Mouse (Mus musculus): ENCODE measurements around the gene Hjurp. TPM values are rescaled to one million over a fixed set of nuclear protein-coding genes. Genes with fewer than 3 reads are reported as not detected.

Gene Hjurp
- polyA plus RNA-seq, 1 experiment from 2014 or later: 182 TPM

DNA sequence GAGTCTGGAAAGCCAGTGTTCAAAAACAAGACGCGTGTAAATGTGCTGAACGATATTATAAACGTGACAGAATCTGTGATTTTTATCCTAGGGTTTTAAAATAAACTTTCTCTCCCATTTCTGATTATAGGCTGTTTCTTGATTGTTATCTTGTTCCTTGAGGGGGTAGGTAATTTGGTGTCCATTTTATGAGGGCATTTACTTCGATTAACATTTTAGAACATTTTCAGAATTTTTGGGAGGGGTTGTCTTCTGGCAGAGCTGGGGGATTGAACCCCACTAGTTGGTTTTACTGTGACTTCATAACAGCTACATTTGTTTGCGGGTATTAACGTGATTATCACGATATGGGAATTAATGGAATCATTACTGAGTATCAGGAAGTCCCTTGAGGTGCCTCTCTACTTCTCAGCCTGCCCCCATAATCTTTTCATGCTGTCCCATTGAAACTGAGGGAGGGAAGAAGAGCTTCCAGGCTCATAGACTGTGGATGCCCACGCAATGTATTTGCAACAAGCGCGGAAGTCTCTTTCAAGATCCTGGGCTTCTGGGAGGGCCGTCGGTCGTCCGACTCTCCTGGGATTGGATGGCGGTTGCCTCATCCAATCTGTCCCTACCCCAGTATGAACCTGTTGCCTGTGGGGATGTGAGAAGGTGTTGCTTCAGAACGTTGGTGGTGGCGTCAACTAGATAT is 532 bp upstream of the Hjurp start:
- Histone ChIP-seq H3K27ac (ENCODE audit: low read depth) (peak overlapping the region; percentile 79; the same call in 1 of the 2 replicates), H3K4me2 (ENCODE audit: low read length) (peak overlapping the region; percentile 49), H3K9me3 (ENCODE audit: control insufficient read depth, low read length) (peaks cover 4% of the 10 kb centered on the region; the same call in 1 of the 2 replicates), H3K36me3 (ENCODE audit: control insufficient read depth, insufficient read depth, low read length) (peaks cover 30% of the 10 kb centered on the region), H3K4me1 (replicated peaks; ENCODE audit: control insufficient read depth, insufficient read depth, low read length) (peaks cover 24% of the 10 kb centered on the region), H3K9ac (ENCODE audit: low read length) (peak overlapping the region; percentile 71), H3K4me3 (ENCODE audit: low read depth, low read length) (peak overlapping the region; percentile 59), H3K27me3 (replicated peaks; ENCODE audit: control insufficient read depth, insufficient read depth, low read length) (no peaks in the 10 kb centered on the region)
- WGBS: 68% methylated on average over 18 of the region's 18 CpGs
- ATAC-seq (replicated peaks; ENCODE audit: low FRiP score, low TSS enrichment, low read depth) (no peak; the same call in 1 of the 2 replicates), DNase-seq (ENCODE audit: low spot score) (no peak)

DNA sequence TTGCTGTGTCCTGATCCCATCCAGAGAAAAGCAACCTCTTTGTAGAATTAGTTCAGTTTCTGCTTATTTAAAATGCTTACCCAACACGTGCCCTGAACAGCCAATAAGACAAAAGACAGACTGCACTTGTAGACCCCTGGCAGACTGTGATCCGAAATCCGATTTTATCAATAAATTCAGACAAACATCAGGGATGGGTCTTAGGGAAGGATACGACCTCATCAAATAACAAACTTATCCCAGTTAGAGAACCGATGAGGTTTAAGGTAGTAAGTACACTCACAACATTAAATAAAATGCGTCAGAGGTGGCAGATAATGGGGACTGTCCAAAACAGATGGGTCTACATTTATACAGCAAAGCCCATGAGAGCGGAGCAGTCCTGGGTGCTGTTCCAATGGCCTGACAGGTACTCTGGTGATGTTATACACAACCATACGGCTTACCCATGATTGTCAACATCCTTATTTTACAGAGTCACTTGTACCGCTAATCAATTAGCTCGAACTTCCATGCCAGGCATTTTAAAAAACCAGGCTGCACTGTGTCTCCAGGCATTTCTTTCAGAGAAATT is 822 bp downstream of the Hjurp start:
- DNase-seq (ENCODE audit: low spot score) (no peak), ATAC-seq (replicated peaks; ENCODE audit: low FRiP score, low TSS enrichment, low read depth) (peak; percentile 37)
- WGBS: 22% methylated on average over 10 of the region's 10 CpGs
- peaks cover 43% of the 10 kb centered on the region for H3K36me3 ChIP-seq (ENCODE audit: control insufficient read depth, insufficient read depth, low read length)
- H3K4me3 ChIP-seq (ENCODE audit: low read depth, low read length): peak overlapping the region; percentile 59
- no peaks in the 10 kb centered on the region for H3K9me3 ChIP-seq (ENCODE audit: control insufficient read depth, low read length)
- H3K4me1 ChIP-seq (replicated peaks; ENCODE audit: control insufficient read depth, insufficient read depth, low read length): peaks cover 24% of the 10 kb centered on the region
- peak overlapping the region; percentile 49 for H3K4me2 ChIP-seq (ENCODE audit: low read length)
- H3K27ac ChIP-seq (ENCODE audit: low read depth): peak overlapping the region; percentile 79
- no peaks in the 10 kb centered on the region for H3K27me3 ChIP-seq (replicated peaks; ENCODE audit: control insufficient read depth, insufficient read depth, low read length)
- peak overlapping the region; percentile 71 for H3K9ac ChIP-seq (ENCODE audit: low read length)

DNA sequence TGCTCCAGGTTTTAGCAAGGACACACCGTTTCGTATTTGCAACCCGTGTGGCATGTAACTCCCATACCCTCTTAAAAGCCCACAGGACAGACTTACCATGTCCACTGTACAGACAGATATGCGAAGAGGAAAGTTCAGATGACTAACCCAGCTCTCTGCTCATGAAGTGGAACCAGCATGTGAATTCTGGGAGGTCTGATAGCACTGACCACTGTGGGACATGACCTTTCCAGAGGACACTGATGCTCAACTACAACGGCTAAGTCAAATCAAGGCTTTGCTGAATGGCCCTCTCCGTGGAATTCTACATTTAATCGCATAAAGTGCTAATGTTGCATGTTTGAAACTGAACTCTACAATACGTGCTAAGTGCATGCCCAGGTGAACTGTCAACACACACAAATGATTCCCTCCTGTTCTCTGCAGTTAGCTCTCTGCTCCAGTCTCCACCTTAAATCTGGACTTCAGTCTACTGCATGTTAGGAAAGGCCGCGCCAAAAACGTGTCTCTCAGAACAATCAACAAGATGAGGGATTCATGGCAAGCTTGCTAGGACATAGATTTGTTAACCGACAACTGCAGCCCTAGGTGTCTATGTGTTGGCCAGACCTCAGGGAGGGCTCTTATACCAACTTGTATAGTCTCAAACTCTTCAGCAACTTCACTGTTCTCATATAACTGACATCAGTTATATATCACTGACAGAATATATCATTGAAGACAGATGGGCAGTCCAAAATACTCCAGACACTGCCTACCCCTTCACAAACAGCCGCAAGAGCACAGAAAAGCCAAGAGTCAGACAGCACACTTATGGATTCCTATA is 1.5 kb downstream of the Hjurp start:
- no peak overlapping the region for H3K27ac ChIP-seq (ENCODE audit: low read depth)
- H3K27me3 ChIP-seq (replicated peaks; ENCODE audit: control insufficient read depth, insufficient read depth, low read length): no peaks in the 10 kb centered on the region
- no peaks in the 10 kb centered on the region for H3K9me3 ChIP-seq (ENCODE audit: control insufficient read depth, low read length)
- H3K4me1 ChIP-seq (replicated peaks; ENCODE audit: control insufficient read depth, insufficient read depth, low read length): peaks cover 24% of the 10 kb centered on the region
- DNase-seq (ENCODE audit: low spot score) (no peak), ATAC-seq (replicated peaks; ENCODE audit: low FRiP score, low TSS enrichment, low read depth) (no peak)
- peak overlapping the region; percentile 59 for H3K4me3 ChIP-seq (ENCODE audit: low read depth, low read length)
- H3K4me2 ChIP-seq (ENCODE audit: low read length): peak overlapping the region; percentile 49
- peaks cover 48% of the 10 kb centered on the region for H3K36me3 ChIP-seq (ENCODE audit: control insufficient read depth, insufficient read depth, low read length)
- 65% methylated on average over 13 of the region's 13 CpGs for WGBS
- H3K9ac ChIP-seq (ENCODE audit: low read length): peak overlapping the region; percentile 71

DNA sequence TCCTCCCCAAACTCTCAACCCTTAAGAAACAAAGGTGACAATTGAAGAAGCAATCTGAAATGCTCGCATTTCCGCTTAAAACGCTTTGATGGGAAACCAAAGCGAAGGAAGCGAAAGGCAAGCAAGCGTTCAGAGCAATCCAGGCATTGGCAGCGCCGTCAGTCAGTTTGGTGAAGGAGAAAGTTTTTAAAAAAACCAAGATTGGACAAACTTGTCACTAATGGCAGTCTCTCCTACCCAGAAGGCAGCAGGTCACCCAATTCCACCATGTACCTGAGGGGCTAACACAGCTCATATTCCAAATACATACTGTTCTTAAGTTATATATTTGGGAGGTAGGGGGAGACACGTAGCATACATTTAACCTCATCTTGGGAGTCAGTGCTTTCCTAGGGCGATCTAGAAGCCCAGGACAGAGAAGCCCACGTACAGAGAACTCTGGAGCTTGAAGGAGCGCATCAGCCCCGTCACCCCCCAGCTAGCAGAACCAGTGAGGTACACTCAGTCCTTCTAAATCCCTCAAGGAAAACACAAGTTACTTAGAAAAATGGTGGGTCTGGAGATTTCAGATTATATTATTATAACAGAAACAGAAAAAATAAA is 2.3 kb downstream of the Hjurp start:
- no peak overlapping the region for H3K27ac ChIP-seq (ENCODE audit: low read depth)
- peaks cover 24% of the 10 kb centered on the region for H3K4me1 ChIP-seq (replicated peaks; ENCODE audit: control insufficient read depth, insufficient read depth, low read length)
- H3K4me2 ChIP-seq (ENCODE audit: low read length): peak overlapping the region; percentile 49
- ATAC-seq (replicated peaks; ENCODE audit: low FRiP score, low TSS enrichment, low read depth) (no peak), DNase-seq (ENCODE audit: low spot score) (no peak)
- 69% methylated on average over 13 of the region's 13 CpGs for WGBS
- H3K36me3 ChIP-seq (ENCODE audit: control insufficient read depth, insufficient read depth, low read length): peaks cover 49% of the 10 kb centered on the region
- no peaks in the 10 kb centered on the region for H3K9me3 ChIP-seq (ENCODE audit: control insufficient read depth, low read length)
- H3K9ac ChIP-seq (ENCODE audit: low read length): no peak overlapping the region
- no peak overlapping the region for H3K4me3 ChIP-seq (ENCODE audit: low read depth, low read length)
- no peaks in the 10 kb centered on the region for H3K27me3 ChIP-seq (replicated peaks; ENCODE audit: control insufficient read depth, insufficient read depth, low read length)

DNA sequence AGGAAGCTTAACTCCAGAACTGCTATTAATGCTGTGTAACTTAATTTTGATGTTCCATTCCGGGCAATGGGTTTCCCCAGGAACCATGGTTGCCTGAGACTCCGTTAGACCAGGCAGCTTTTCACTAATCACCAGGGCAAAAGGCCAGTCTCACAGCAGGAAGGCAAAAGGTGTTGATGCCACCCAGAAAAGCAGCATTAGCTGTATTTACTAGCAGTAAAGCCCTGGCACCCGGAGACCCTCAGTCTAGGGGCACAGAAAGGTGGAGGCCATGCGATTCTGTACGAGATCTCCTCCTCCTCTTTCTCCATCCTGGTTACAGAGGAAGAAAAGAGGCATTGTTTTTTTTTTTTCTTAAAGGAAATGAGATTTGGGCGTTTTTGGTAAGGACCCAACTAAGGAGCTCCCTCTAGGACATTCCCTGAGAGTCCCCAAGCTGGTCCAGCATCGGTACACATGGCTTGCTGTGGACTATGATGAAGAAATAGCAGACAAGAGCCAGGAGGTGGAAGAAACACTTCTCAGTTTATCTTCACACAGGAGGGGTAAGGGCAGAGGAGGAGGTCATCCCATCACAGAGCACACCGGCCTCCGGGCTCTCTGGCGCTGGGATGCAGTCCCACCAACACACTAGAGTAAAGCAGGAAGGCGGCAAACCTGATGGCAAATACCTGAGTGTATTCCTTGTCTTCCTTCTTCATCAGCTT is 2.9 kb downstream of the Hjurp start:
- 73% methylated on average over 11 of the region's 11 CpGs for WGBS
- no peak overlapping the region for H3K4me3 ChIP-seq (ENCODE audit: low read depth, low read length)
- no peaks in the 10 kb centered on the region for H3K9me3 ChIP-seq (ENCODE audit: control insufficient read depth, low read length)
- H3K9ac ChIP-seq (ENCODE audit: low read length): no peak overlapping the region
- peaks cover 55% of the 10 kb centered on the region for H3K36me3 ChIP-seq (ENCODE audit: control insufficient read depth, insufficient read depth, low read length)
- DNase-seq (ENCODE audit: low spot score): no peak
- ATAC-seq (replicated peaks; ENCODE audit: low FRiP score, low TSS enrichment, low read depth): no peak
- no peaks in the 10 kb centered on the region for H3K27me3 ChIP-seq (replicated peaks; ENCODE audit: control insufficient read depth, insufficient read depth, low read length)
- no peak overlapping the region for H3K27ac ChIP-seq (ENCODE audit: low read depth)
- H3K4me1 ChIP-seq (replicated peaks; ENCODE audit: control insufficient read depth, insufficient read depth, low read length): peaks cover 24% of the 10 kb centered on the region
- no peak overlapping the region for H3K4me2 ChIP-seq (ENCODE audit: low read length)

DNA sequence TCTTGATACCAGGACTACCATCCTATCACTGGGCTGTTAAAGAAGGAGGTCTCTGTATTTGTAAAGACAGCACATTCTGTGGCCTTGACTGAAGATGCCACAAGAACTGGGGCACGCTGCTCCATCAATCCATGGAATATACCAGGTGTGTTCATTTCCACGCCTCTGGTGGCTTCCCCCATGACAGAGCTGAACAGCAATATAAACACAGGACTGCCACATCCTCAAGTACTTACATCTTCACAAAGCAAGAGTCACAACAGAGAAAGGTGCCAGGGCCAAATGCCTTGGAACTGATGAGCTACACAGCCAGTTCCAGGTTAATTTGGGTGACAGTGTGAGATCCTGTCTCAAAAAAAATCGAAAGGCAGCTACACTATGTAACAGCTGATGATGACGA is 3.6 kb downstream of the Hjurp start:
- Histone ChIP-seq H3K27me3 (replicated peaks; ENCODE audit: control insufficient read depth, insufficient read depth, low read length) (no peaks in the 10 kb centered on the region), H3K9me3 (ENCODE audit: control insufficient read depth, low read length) (no peaks in the 10 kb centered on the region), H3K4me2 (ENCODE audit: low read length) (no peak overlapping the region), H3K9ac (ENCODE audit: low read length) (no peak overlapping the region), H3K27ac (ENCODE audit: low read depth) (no peak overlapping the region), H3K36me3 (ENCODE audit: control insufficient read depth, insufficient read depth, low read length) (peaks cover 62% of the 10 kb centered on the region), H3K4me1 (replicated peaks; ENCODE audit: control insufficient read depth, insufficient read depth, low read length) (peaks cover 24% of the 10 kb centered on the region), H3K4me3 (ENCODE audit: low read depth, low read length) (no peak overlapping the region)
- DNase-seq (ENCODE audit: low spot score): no peak
- ATAC-seq (replicated peaks; ENCODE audit: low FRiP score, low TSS enrichment, low read depth): no peak
- 85% methylated on average over 4 of the region's 4 CpGs for WGBS

DNA sequence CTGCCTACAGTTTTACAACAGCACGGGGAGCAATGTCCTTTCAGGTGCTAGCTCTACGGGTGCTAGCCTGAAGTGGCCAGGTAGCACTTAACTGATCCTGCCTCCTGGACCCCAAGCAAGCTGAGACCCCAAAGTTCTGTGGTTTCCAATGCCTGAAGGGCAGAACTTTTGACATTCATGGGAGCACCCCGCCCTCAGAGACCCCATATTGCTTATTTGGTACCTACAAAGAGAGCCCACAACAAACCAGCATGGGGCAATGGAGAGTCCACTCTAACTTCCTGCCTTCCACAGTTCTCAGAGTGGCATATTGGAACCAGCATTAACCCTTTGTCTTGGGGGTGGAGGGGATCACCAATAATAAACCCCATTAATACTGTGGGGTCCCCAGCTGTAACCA is 4.1 kb downstream of the Hjurp start:
- Histone ChIP-seq H3K4me3 (ENCODE audit: low read depth, low read length) (no peak overlapping the region), H3K9ac (ENCODE audit: low read length) (no peak overlapping the region), H3K4me1 (replicated peaks; ENCODE audit: control insufficient read depth, insufficient read depth, low read length) (peaks cover 24% of the 10 kb centered on the region), H3K27me3 (replicated peaks; ENCODE audit: control insufficient read depth, insufficient read depth, low read length) (no peaks in the 10 kb centered on the region), H3K27ac (ENCODE audit: low read depth) (no peak overlapping the region), H3K9me3 (ENCODE audit: control insufficient read depth, low read length) (no peaks in the 10 kb centered on the region), H3K4me2 (ENCODE audit: low read length) (no peak overlapping the region), H3K36me3 (ENCODE audit: control insufficient read depth, insufficient read depth, low read length) (peaks cover 67% of the 10 kb centered on the region)
- no peak for DNase-seq (ENCODE audit: low spot score)
- 93% methylated on average over 3 of the region's 3 CpGs for WGBS
- no peak for ATAC-seq (replicated peaks; ENCODE audit: low FRiP score, low TSS enrichment, low read depth)

DNA sequence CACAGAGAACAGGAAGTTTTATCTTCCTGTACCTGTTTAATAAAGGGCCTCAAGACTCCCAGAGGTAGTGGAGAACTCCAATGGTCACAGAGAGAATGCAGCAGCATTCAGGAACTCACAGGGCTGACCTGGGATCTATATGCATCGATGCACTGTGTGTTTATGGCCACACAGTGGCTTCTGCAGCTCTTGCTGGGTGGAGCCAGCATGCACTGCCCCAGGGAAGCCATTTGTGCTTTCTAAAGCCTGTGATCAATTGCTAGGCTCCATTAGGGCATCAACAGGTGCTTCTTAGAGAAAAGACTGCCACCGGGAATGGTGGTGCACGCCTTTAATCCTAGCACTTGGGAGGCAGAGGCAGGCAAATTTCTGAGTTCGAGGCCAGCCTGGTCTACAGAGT is 4.6 kb downstream of the Hjurp start:
- ATAC-seq (replicated peaks; ENCODE audit: low FRiP score, low TSS enrichment, low read depth): no peak
- Histone ChIP-seq H3K4me1 (replicated peaks; ENCODE audit: control insufficient read depth, insufficient read depth, low read length) (peaks cover 22% of the 10 kb centered on the region), H3K4me3 (ENCODE audit: low read depth, low read length) (no peak overlapping the region), H3K4me2 (ENCODE audit: low read length) (no peak overlapping the region), H3K27ac (ENCODE audit: low read depth) (no peak overlapping the region), H3K9ac (ENCODE audit: low read length) (no peak overlapping the region), H3K9me3 (ENCODE audit: control insufficient read depth, low read length) (no peaks in the 10 kb centered on the region), H3K36me3 (ENCODE audit: control insufficient read depth, insufficient read depth, low read length) (peaks cover 72% of the 10 kb centered on the region), H3K27me3 (replicated peaks; ENCODE audit: control insufficient read depth, insufficient read depth, low read length) (no peaks in the 10 kb centered on the region)
- DNase-seq (ENCODE audit: low spot score): no peak
- WGBS: 62% methylated on average over 4 of the region's 4 CpGs

Measured in intestine, embryonic 14.5 days (tissue).